Mouse (Mus musculus): ENCODE results near the gene Grpel1. TPM values are rescaled to one million over a fixed set of nuclear protein-coding genes. Genes with fewer than 3 reads are reported as not detected.

The Grpel1 gene
- 54.6 and 58.3 TPM in 2 replicates for polyA plus RNA-seq (2015; fragmentation: Nextera tagmentation; extraction: Ambion mirVana)

DNA sequence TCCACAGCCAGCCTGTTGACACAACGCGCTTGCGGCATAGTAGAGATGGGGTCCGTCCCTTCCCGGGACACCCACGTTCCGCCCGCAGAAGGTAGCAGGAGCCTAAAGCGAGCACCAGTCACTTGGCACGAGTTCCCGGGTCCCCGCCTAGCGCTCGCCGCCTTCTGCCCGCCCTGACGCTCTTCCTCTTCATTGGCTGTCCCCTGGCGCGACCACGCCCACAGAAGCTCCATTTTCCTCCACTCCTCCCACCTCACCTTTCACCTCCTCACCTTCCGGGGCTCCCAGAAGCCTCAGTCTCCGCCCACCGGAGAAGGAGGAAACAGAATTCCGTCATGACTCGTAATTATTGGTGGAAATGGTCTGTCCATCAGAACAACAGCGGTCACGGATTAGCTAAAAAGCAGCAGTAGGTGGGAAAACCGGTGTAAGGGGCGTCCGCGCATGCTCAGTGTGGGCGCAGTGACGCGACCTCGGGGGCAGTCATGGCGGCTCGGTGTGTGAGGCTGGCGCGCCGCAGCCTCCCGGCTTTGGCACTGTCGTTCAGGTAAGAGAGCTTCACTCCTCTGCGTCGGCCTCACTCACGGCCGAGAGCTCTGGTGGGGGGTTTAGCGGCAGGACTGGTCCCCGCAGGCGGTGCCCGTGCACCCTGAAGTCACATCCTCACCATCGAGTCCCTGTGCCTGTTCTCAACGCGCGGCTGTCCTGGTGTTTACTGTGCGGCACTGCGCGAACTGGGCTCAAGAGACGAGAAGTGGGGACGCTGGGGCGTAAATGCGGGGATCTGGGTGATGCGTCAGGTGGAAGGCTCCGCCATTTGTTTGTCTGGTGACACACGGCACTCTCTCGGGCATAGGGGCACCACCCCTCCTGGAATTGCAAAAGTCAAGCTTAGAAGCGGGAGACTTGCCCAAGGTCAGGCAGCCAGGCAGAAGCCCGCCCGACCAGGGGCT, at the start of gene Grpel1:
TSS of gene Grpel1 (plus strand) at position 290 of the 953 bp plus-strand sequence.
- peak; percentile 96 for ATAC-seq (ENCODE audit: insufficient read depth, low FRiP score)
- WGBS = under 1% methylated on average over 68 of the region's 68 CpGs
- 0 out of 2 replicates have a peak, but pooled peaks cover 7% of the 10 kb centered on the region for H3K36me3 ChIP-seq (ENCODE audit: control insufficient read depth, insufficient read depth, low read length)
- peak within 1 kb of the TSS; percentile 79 for H3K27ac ChIP-seq (ENCODE audit: low read length)
- no peaks in the 10 kb centered on the region for H3K9me3 ChIP-seq (replicated peaks; ENCODE audit: control insufficient read depth, low read length)
- no peaks in the 10 kb centered on the region for H3K27me3 ChIP-seq (ENCODE audit: control insufficient read depth, insufficient read depth, low read length)
- peak within 1 kb of the TSS; percentile 88 for H3K4me2 ChIP-seq (ENCODE audit: low read depth, low read length)
- peak within 1 kb of the TSS; percentile 89 for H3K9ac ChIP-seq (ENCODE audit: low read length)
- H3K4me1 ChIP-seq (ENCODE audit: control insufficient read depth, insufficient read depth, low read length) = peaks cover 9% of the 10 kb centered on the region
- peak within 1 kb of the TSS; percentile 94 for H3K4me3 ChIP-seq (replicated peaks; ENCODE audit: low read length)

DNA sequence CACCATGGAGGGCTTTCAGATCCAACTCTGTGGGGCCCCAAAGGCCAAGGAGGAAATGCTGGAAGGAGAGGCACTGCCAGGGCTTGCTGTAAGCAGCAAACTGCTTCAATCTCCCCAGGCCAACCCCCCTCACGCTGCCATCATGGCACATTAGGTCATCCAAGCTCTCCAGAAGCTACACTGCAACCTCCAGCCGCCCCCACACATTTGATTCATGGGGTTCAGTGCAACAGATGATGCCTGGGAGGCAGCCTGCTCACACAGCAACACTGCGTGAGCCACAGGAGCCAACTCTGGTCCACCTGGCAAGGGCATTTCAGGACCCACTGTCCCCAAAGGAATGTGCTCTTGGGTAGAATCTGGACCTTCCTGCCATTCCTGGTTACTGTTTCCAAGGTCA, 44.9 kb upstream of the Grpel1 start:
- Histone ChIP-seq H3K4me2 (ENCODE audit: low read depth, low read length) (no peak overlapping the region), H3K36me3 (ENCODE audit: control insufficient read depth, insufficient read depth, low read length) (no peaks in the 10 kb centered on the region), H3K9me3 (replicated peaks; ENCODE audit: control insufficient read depth, low read length) (no peaks in the 10 kb centered on the region), H3K27me3 (ENCODE audit: control insufficient read depth, insufficient read depth, low read length) (no peaks in the 10 kb centered on the region), H3K4me3 (replicated peaks; ENCODE audit: low read length) (no peak overlapping the region), H3K27ac (ENCODE audit: low read length) (no peak overlapping the region), H3K9ac (ENCODE audit: low read length) (no peak overlapping the region), H3K4me1 (ENCODE audit: control insufficient read depth, insufficient read depth, low read length) (no peaks in the 10 kb centered on the region)
- WGBS = 64% methylated on average over 3 of the region's 3 CpGs
- no peak for ATAC-seq (ENCODE audit: insufficient read depth, low FRiP score)

GRCm38 (mm10) chr5:36422689-36423088, 42.1 kb upstream of the Grpel1 start:
- no peaks in the 10 kb centered on the region for H3K36me3 ChIP-seq (ENCODE audit: control insufficient read depth, insufficient read depth, low read length)
- H3K4me3 ChIP-seq (replicated peaks; ENCODE audit: low read length) = no peak overlapping the region
- no peak overlapping the region for H3K9ac ChIP-seq (ENCODE audit: low read length)
- no peaks in the 10 kb centered on the region for H3K9me3 ChIP-seq (replicated peaks; ENCODE audit: control insufficient read depth, low read length)
- no peaks in the 10 kb centered on the region for H3K27me3 ChIP-seq (ENCODE audit: control insufficient read depth, insufficient read depth, low read length)
- no peak for ATAC-seq (ENCODE audit: insufficient read depth, low FRiP score)
- peaks cover under 1% of the 10 kb centered on the region; the same call in 1 of the 2 replicates for H3K4me1 ChIP-seq (ENCODE audit: control insufficient read depth, insufficient read depth, low read length)
- no peak overlapping the region for H3K27ac ChIP-seq (ENCODE audit: low read length)
- no peak overlapping the region for H3K4me2 ChIP-seq (ENCODE audit: low read depth, low read length)

- Histone ChIP-seq H3K27ac (ENCODE audit: low read length) (no peak overlapping the region), H3K36me3 (ENCODE audit: control insufficient read depth, insufficient read depth, low read length) (no peaks in the 10 kb centered on the region), H3K4me2 (ENCODE audit: low read depth, low read length) (no peak overlapping the region), H3K4me3 (replicated peaks; ENCODE audit: low read length) (no peak overlapping the region), H3K9me3 (replicated peaks; ENCODE audit: control insufficient read depth, low read length) (no peaks in the 10 kb centered on the region), H3K4me1 (ENCODE audit: control insufficient read depth, insufficient read depth, low read length) (peaks cover 6% of the 10 kb centered on the region; the same call in 1 of the 2 replicates), H3K27me3 (ENCODE audit: control insufficient read depth, insufficient read depth, low read length) (no peaks in the 10 kb centered on the region), H3K9ac (ENCODE audit: low read length) (no peak overlapping the region)
- ATAC-seq (ENCODE audit: insufficient read depth, low FRiP score) = no peak
These were observed 40.1 kb upstream of the Grpel1 start for GRCm38 (mm10) chr5:36424676-36425075.

- Histone ChIP-seq H3K36me3 (ENCODE audit: control insufficient read depth, insufficient read depth, low read length) (no peaks in the 10 kb centered on the region), H3K9ac (ENCODE audit: low read length) (no peak overlapping the region), H3K4me3 (replicated peaks; ENCODE audit: low read length) (no peak overlapping the region), H3K4me2 (ENCODE audit: low read depth, low read length) (no peak overlapping the region), H3K27ac (ENCODE audit: low read length) (no peak overlapping the region), H3K9me3 (replicated peaks; ENCODE audit: control insufficient read depth, low read length) (no peaks in the 10 kb centered on the region), H3K27me3 (ENCODE audit: control insufficient read depth, insufficient read depth, low read length) (no peaks in the 10 kb centered on the region), H3K4me1 (ENCODE audit: control insufficient read depth, insufficient read depth, low read length) (peaks cover 6% of the 10 kb centered on the region; the same call in 1 of the 2 replicates)
- WGBS = 55% methylated on average over 5 of the region's 5 CpGs
- no peak for ATAC-seq (ENCODE audit: insufficient read depth, low FRiP score)
These were observed 38.4 kb upstream of the Grpel1 start for GRCm38 (mm10) chr5:36426404-36426803.

GRCm38 (mm10) chr5:36427831-36428230, 37.0 kb upstream of the Grpel1 start:
- H3K27ac ChIP-seq (ENCODE audit: low read length) = no peak overlapping the region
- no peak overlapping the region for H3K4me3 ChIP-seq (replicated peaks; ENCODE audit: low read length)
- no peaks in the 10 kb centered on the region for H3K27me3 ChIP-seq (ENCODE audit: control insufficient read depth, insufficient read depth, low read length)
- H3K9ac ChIP-seq (ENCODE audit: low read length) = no peak overlapping the region; the same call in 1 of the 2 replicates
- peaks cover 6% of the 10 kb centered on the region; the same call in 1 of the 2 replicates for H3K4me1 ChIP-seq (ENCODE audit: control insufficient read depth, insufficient read depth, low read length)
- no peak overlapping the region for H3K4me2 ChIP-seq (ENCODE audit: low read depth, low read length)
- WGBS = 18% methylated on average over 11 of the region's 11 CpGs
- no peaks in the 10 kb centered on the region for H3K36me3 ChIP-seq (ENCODE audit: control insufficient read depth, insufficient read depth, low read length)
- ATAC-seq (ENCODE audit: insufficient read depth, low FRiP score) = no peak
- no peaks in the 10 kb centered on the region for H3K9me3 ChIP-seq (replicated peaks; ENCODE audit: control insufficient read depth, low read length)

DNA sequence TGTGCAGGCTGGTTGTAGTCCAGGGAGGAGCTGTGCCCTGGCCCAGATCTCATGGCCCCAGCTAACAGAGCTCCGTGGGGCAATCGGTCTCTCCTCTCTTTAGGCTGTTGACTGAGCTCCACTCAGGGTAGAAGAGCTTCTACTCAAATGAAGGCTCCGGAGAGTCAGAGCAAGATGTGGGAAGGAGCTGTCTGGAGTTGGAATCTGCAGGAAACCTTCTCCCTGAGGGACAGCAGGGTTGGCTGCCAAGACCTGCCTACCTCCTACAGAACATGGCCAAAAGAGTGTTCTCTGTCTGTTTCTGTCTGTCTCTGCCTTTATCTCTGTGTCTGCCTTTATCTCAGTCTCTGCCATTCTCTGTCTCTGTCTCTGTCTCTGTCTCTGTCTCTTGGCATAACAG, 35.2 kb upstream of the Grpel1 start:
- Histone ChIP-seq H3K9me3 (replicated peaks; ENCODE audit: control insufficient read depth, low read length) (no peaks in the 10 kb centered on the region), H3K4me1 (ENCODE audit: control insufficient read depth, insufficient read depth, low read length) (peaks cover 6% of the 10 kb centered on the region; the same call in 1 of the 2 replicates), H3K9ac (ENCODE audit: low read length) (no peak overlapping the region), H3K27me3 (ENCODE audit: control insufficient read depth, insufficient read depth, low read length) (no peaks in the 10 kb centered on the region), H3K27ac (ENCODE audit: low read length) (no peak overlapping the region), H3K36me3 (ENCODE audit: control insufficient read depth, insufficient read depth, low read length) (no peaks in the 10 kb centered on the region), H3K4me3 (replicated peaks; ENCODE audit: low read length) (no peak overlapping the region), H3K4me2 (ENCODE audit: low read depth, low read length) (no peak overlapping the region)
- WGBS = 79% methylated on average over 3 of the region's 3 CpGs
- ATAC-seq (ENCODE audit: insufficient read depth, low FRiP score) = no peak

- H3K9ac ChIP-seq (ENCODE audit: low read length) = no peak overlapping the region
- no peaks in the 10 kb centered on the region for H3K9me3 ChIP-seq (replicated peaks; ENCODE audit: control insufficient read depth, low read length)
- peaks cover 6% of the 10 kb centered on the region; the same call in 1 of the 2 replicates for H3K4me1 ChIP-seq (ENCODE audit: control insufficient read depth, insufficient read depth, low read length)
- H3K36me3 ChIP-seq (ENCODE audit: control insufficient read depth, insufficient read depth, low read length) = no peaks in the 10 kb centered on the region
- no peak for ATAC-seq (ENCODE audit: insufficient read depth, low FRiP score)
- no peak overlapping the region for H3K4me3 ChIP-seq (replicated peaks; ENCODE audit: low read length)
- H3K27me3 ChIP-seq (ENCODE audit: control insufficient read depth, insufficient read depth, low read length) = no peaks in the 10 kb centered on the region
- H3K27ac ChIP-seq (ENCODE audit: low read length) = no peak overlapping the region
- 61% methylated on average over 2 of the region's 2 CpGs for WGBS
- H3K4me2 ChIP-seq (ENCODE audit: low read depth, low read length) = no peak overlapping the region
These were observed 33.1 kb upstream of the Grpel1 start for GRCm38 (mm10) chr5:36431711-36432110.

DNA sequence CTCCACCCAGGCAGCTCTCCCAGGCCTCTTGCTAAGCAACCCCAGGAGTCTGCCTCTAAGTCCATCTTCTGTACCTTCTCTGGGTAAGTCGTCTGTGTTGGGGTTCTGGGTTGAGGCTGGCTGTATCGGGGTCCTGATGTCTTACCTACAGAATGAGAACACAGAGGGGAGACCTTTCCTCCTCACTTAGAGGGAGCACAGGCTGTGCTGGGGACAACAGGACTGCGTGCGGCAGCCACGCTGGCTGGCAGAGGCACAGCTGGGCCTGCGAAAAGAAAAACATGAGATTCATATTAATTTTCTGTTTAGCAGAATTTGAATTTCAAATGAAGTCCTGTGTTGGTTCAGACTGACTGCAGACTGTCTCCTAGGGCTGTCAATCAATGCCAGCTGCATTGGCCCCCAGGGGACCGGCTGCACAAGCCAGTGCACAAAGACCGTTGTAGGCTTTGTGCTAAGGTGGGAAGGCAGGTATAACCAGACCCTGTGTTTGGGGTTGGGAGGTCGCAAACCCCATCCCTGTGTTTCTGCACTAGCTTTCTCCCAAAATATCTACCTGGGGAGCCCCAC, 30.3 kb upstream of the Grpel1 start:
- H3K9ac ChIP-seq (ENCODE audit: low read length) = no peak overlapping the region
- H3K27me3 ChIP-seq (ENCODE audit: control insufficient read depth, insufficient read depth, low read length) = no peaks in the 10 kb centered on the region
- H3K27ac ChIP-seq (ENCODE audit: low read length) = no peak overlapping the region
- no peaks in the 10 kb centered on the region for H3K4me1 ChIP-seq (ENCODE audit: control insufficient read depth, insufficient read depth, low read length)
- H3K9me3 ChIP-seq (replicated peaks; ENCODE audit: control insufficient read depth, low read length) = no peaks in the 10 kb centered on the region
- no peak overlapping the region for H3K4me3 ChIP-seq (replicated peaks; ENCODE audit: low read length)
- no peak overlapping the region for H3K4me2 ChIP-seq (ENCODE audit: low read depth, low read length)
- WGBS = 76% methylated on average over 9 of the region's 9 CpGs
- ATAC-seq (ENCODE audit: insufficient read depth, low FRiP score) = no peak
- H3K36me3 ChIP-seq (ENCODE audit: control insufficient read depth, insufficient read depth, low read length) = no peaks in the 10 kb centered on the region
